Mouse (Mus musculus): ENCODE measurements around the gene Aldh1a1. TPM values are rescaled to one million over a fixed set of nuclear protein-coding genes. Genes with fewer than 3 reads are reported as not detected.

Gene Aldh1a1
- total and polyA plus RNA-seq, 3 experiments = 0.21 to 1.1 (median 0.99) TPM

- TF ChIP-seq MEF2A (IDR thresholded peaks at IDR 0.05; ENCODE audit: borderline replicate concordance, low read depth, low read length) (no peak), MAFK (IDR thresholded peaks at IDR 0.05; ENCODE audit: insufficient replicate concordance, low read length) (no peak), EP300 (IDR thresholded peaks at IDR 0.05; ENCODE audit: low read length) (no peak)
- H3K9me3 ChIP-seq (replicated peaks; ENCODE audit: low read length) = no peaks in the 10 kb centered on the region
- dilution Hi-C loops (cut with MboI; ENCODE audit: extremely low pct_ligation_motif_present, extremely low pct_unique_long_range_greater_than_20kb, low sequenced_read_pairs) = no loop called here
Measured at GRCm38 (mm10) chr19:20650008-20650407, 157.5 kb downstream of the Aldh1a1 start.

GRCm38 (mm10) chr19:20653082-20653676, 160.7 kb downstream of the Aldh1a1 start:
- Histone ChIP-seq H3K9ac (ENCODE audit: insufficient read depth, low read depth) (no peak overlapping the region), H3K4me3 (replicated peaks in 1 of 3; ENCODE audit: low read depth in 2 of 3, low read length in 2 of 3, poor library complexity in 1 of 3) (no peak overlapping the region), H3K36me3 (replicated peaks in 1 of 2; ENCODE audit: control insufficient read depth in 1 of 2, insufficient read depth in 1 of 2, low read length in 1 of 2) (no peaks in the 10 kb centered on the region), H3K27me3 (replicated peaks) (no peaks in the 10 kb centered on the region), H3K4me1 (ENCODE audit: control insufficient read depth in 1 of 2, insufficient read depth in 2 of 2) (no peaks in the 10 kb centered on the region), H3K27ac (ENCODE audit: insufficient read depth, low read depth) (no peak overlapping the region), H3K4me2 (ENCODE audit: insufficient read depth, low read depth, poor library complexity, severe bottlenecking) (no peak overlapping the region), H3K79me2 (replicated peaks; ENCODE audit: control insufficient read depth, extremely low read depth, insufficient read depth, poor library complexity, severe bottlenecking) (no peaks in the 10 kb centered on the region), H3K9me3 (replicated peaks; ENCODE audit: low read length) (no peaks in the 10 kb centered on the region)
- in situ Hi-C loops (cut with MboI; ENCODE audit: low pct_ligation_motif_present, low pct_unique_long_range_greater_than_20kb, low sequenced_read_pairs) = no loop called here
- dilution Hi-C loops (cut with MboI; ENCODE audit: extremely low pct_ligation_motif_present, extremely low pct_unique_long_range_greater_than_20kb, low sequenced_read_pairs) = no loop called here
- TF ChIP-seq KAT2A (IDR thresholded peaks at IDR 0.05; ENCODE audit: insufficient replicate concordance, low read length) = no peak
- TF ChIP-seq JUND (conservative IDR thresholded peaks at IDR 0.05; ENCODE audit: low read depth, low read length) = no peak
- no peak for TF ChIP-seq ZC3H11A (IDR thresholded peaks at IDR 0.05; ENCODE audit: low read depth, low read length)
- no peak for TF ChIP-seq MXI1 (IDR thresholded peaks at IDR 0.05; ENCODE audit: low read depth, low read length)
- TF ChIP-seq IRF4 (IDR thresholded peaks at IDR 0.05; ENCODE audit: low read depth, low read length) = no peak
- TF ChIP-seq HCFC1 (IDR thresholded peaks at IDR 0.05; ENCODE audit: low read depth, low read length) = no peak
- no peak for TF ChIP-seq EP300 (IDR thresholded peaks at IDR 0.05; ENCODE audit: low read length)
- no peak for TF ChIP-seq PAX5 (IDR thresholded peaks at IDR 0.05; ENCODE audit: low read length)
- no peak for TF ChIP-seq TCF12 (IDR thresholded peaks at IDR 0.05; ENCODE audit: low read depth, low read length)
- TF ChIP-seq CHD2 (IDR thresholded peaks at IDR 0.05; ENCODE audit: low read length) = no peak
- no peak for TF ChIP-seq GABPA (IDR thresholded peaks at IDR 0.05; ENCODE audit: insufficient replicate concordance, low read depth, low read length)
- TF ChIP-seq SMC3 (IDR thresholded peaks at IDR 0.05; ENCODE audit: low read depth, low read length) = no peak
- no peak for TF ChIP-seq JUN (IDR thresholded peaks at IDR 0.05; ENCODE audit: insufficient read depth, low read depth, low read length)
- no peak for TF ChIP-seq CTCF (conservative IDR thresholded peaks at IDR 0.05 in 1 of 2, IDR thresholded peaks at IDR 0.05 in 1 of 2; ENCODE audit: low read depth in 2 of 2, low read length in 2 of 2)
- no peak for DNase-seq (ENCODE audit: extremely low read depth)

More at GRCm38 (mm10) chr19:20650008-20650407, 157.5 kb downstream of the Aldh1a1 start:
- H3K36me3 ChIP-seq (replicated peaks in 1 of 2; ENCODE audit: control insufficient read depth in 1 of 2, insufficient read depth in 1 of 2, low read length in 1 of 2) = no peaks in the 10 kb centered on the region
- H3K4me2 ChIP-seq (ENCODE audit: insufficient read depth, low read depth, poor library complexity, severe bottlenecking) = no peak overlapping the region
- H3K27ac ChIP-seq (ENCODE audit: insufficient read depth, low read depth) = no peak overlapping the region
- H3K4me1 ChIP-seq (ENCODE audit: control insufficient read depth in 1 of 2, insufficient read depth in 2 of 2) = no peaks in the 10 kb centered on the region
- H3K27me3 ChIP-seq (replicated peaks) = no peaks in the 10 kb centered on the region
- DNase-seq (ENCODE audit: extremely low read depth) = no peak
- in situ Hi-C loops (cut with MboI; ENCODE audit: low pct_ligation_motif_present, low pct_unique_long_range_greater_than_20kb, low sequenced_read_pairs) = no loop called here
- H3K9ac ChIP-seq (ENCODE audit: insufficient read depth, low read depth) = no peak overlapping the region
- H3K79me2 ChIP-seq (replicated peaks; ENCODE audit: control insufficient read depth, extremely low read depth, insufficient read depth, poor library complexity, severe bottlenecking) = no peaks in the 10 kb centered on the region
- H3K4me3 ChIP-seq (replicated peaks in 1 of 3; ENCODE audit: low read depth in 2 of 3, low read length in 2 of 3, poor library complexity in 1 of 3) = no peak overlapping the region

Measured in CH12.LX (cell line).